Mouse (Mus musculus) thymus, adult 18-20 months (tissue): Measurements from ENCODE around the gene Engase.

Experiments used
- DNase-seq, 2 experiments: peaks; one replicate each; pipeline ENCODE4 v3.0.0; 2022; ENCODE audit warnings: mixed read lengths in 2 of 2

The Engase gene

GRCm38 (mm10) chr11:118455788-118456187 lies 20.8 kb upstream of the Engase start:
- DNase-seq = no peak

GRCm38 (mm10) chr11:118456937-118457336 lies 19.7 kb upstream of the Engase start:
- no peak for DNase-seq

- no peak for DNase-seq
Measured at GRCm38 (mm10) chr11:118459051-118459450, 17.6 kb upstream of the Engase start.

GRCm38 (mm10) chr11:118459536-118459935 lies 17.1 kb upstream of the Engase start:
- peak in 1 of 2 experiments; percentile 51 for DNase-seq

GRCm38 (mm10) chr11:118460280-118460679 lies 16.3 kb upstream of the Engase start:
- no peak for DNase-seq

- no peak for DNase-seq
Measured at GRCm38 (mm10) chr11:118467441-118468035, 9.1 kb upstream of the Engase start.

- DNase-seq = no peak
Measured at GRCm38 (mm10) chr11:118469509-118470160, 7.0 kb upstream of the Engase start.

GRCm38 (mm10) chr11:118470234-118470966 lies 6.2 kb upstream of the Engase start:
- DNase-seq = peak; percentile 76 to 81

GRCm38 (mm10) chr11:118471676-118472075 lies 5.0 kb upstream of the Engase start:
- DNase-seq = no peak

- no peak for DNase-seq
Measured at GRCm38 (mm10) chr11:118473161-118473560, 3.5 kb upstream of the Engase start.

GRCm38 (mm10) chr11:118473842-118474500 lies 2.7 kb upstream of the Engase start:
- DNase-seq = no peak

GRCm38 (mm10) chr11:118475496-118476083 lies 1.0 kb upstream of the Engase start:
- no peak for DNase-seq

- DNase-seq = no peak
Measured at GRCm38 (mm10) chr11:118479776-118480175, 3.1 kb downstream of the Engase start.

GRCm38 (mm10) chr11:118481231-118481630 lies 4.6 kb downstream of the Engase start:
- DNase-seq = no peak

GRCm38 (mm10) chr11:118481751-118482150 lies 5.1 kb downstream of the Engase start:
- DNase-seq = no peak

GRCm38 (mm10) chr11:118484169-118484568 lies 7.5 kb downstream of the Engase start:
- no peak for DNase-seq

GRCm38 (mm10) chr11:118485338-118485737 lies 8.7 kb downstream of the Engase start:
- no peak for DNase-seq

GRCm38 (mm10) chr11:118485780-118486179 lies 9.2 kb downstream of the Engase start:
- no peak for DNase-seq

GRCm38 (mm10) chr11:118486281-118486680 lies 9.7 kb downstream of the Engase start:
- no peak for DNase-seq

- DNase-seq = no peak
Measured at GRCm38 (mm10) chr11:118486881-118487772, 10.5 kb downstream of the Engase start.

GRCm38 (mm10) chr11:118488191-118488906 lies 11.7 kb downstream of the Engase start:
- DNase-seq = no peak
